Mouse (Mus musculus): ENCODE data around the gene Olfr15.
"Not testable (repeated sequence)": the region's sequence is repeated elsewhere in the genome, so short reads cannot be mapped to it uniquely, and the experiment has no call there.

- TF ChIP-seq CTCF (IDR thresholded peaks at IDR 0.05; ENCODE audit: borderline replicate concordance, insufficient read depth, low read depth, low read length); POLR2A (IDR thresholded peaks at IDR 0.05; ENCODE audit: borderline replicate concordance, insufficient read depth, low read length): not testable (repeated sequence)
Measured at GRCm38 (mm10) chr16:3814667-3815066, 16.0 kb upstream of the Olfr15 start.
